In the genomic region with DNA sequence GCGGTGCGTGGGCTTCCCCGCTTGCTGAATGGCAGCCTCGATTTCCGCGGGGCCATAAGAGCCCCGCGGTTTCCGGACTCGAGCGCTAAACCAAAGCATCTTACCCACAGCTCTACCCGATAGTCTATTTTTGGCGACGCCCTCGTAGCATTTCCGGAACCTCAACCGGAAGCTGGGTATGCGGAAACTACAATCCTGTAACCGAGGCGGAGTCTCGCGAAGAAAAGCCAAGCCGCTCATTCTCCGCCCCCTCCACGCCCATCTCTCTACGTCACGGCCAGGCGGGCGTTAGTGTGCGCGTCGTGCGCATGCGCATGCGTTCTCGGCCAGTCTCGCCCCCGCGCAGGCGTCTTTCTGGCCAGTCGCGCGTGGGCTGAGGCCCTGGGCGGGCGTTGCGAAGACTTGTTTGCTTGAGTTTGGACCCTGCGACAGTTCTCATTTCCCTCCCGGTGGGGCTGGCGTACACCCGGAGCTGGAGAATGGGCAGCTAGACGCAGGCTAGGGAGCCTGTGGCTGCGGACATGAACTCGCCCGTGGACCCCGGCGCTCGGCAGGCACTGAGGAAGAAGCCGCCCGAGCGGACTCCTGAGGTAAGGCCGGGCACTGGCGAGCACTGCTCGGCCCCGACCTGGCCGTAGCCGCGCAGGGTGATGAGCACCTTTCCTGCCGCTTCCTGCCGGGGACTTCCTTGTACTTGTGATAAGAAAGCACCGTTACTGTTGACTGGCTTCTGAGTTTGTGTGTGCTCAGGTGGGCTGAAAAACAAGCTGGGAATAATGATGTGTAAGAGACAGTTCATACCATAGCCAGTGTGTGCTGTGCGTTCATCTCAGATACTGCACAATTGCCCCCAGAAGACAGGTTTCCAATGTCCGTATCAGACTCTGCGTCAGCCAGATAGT, we compare ENCODE assay signal across 8 mouse cellular contexts. TPM values are rescaled to one million over a fixed set of nuclear protein-coding genes. Genes with fewer than 3 reads are reported as not detected.
DNase-seq lines count a peak whose midpoint lies in the region; ATAC-seq lines count a peak whose summit lies in the region.

A gene (plus strand): TSS at position 319 of the 902 bp plus-strand sequence.

- peak; percentile 98 to 99 for DNase-seq in adrenal gland, adult 18-20 months (ENCODE audit: low spot score in 2 of 2)
- peak; percentile 98 for DNase-seq in embryo, embryonic 11 days
- peak; percentile 99 for DNase-seq in gastrocnemius, postnatal 25 days
- DNase-seq in intestine, embryonic 14.5 days (ENCODE audit: low spot score): peak; percentile 100
- DNase-seq in left cerebral cortex, postnatal 14 days (ENCODE audit: low spot score in 2 of 2): peak; percentile 98 to 99
- DNase-seq in mesoderm, embryonic 11.5 days (ENCODE audit: low read depth, low spot score): peak; percentile 99
- peak; percentile 97 to 98 for DNase-seq in right cerebral cortex, postnatal 36 days (ENCODE audit: low spot score in 2 of 2)
- DNase-seq in yolk sac, embryonic 10.5 days (ENCODE audit: low spot score): peak; percentile 99

- H3K36me3 ChIP-seq in intestine, embryonic 14.5 days (ENCODE audit: control insufficient read depth, insufficient read depth, low read length): no peaks in the 10 kb centered on the region

- intact Hi-C loops in left cerebral cortex, postnatal 14 days (cut with DNase I): loop anchor here (5.0 to 10.0 kb wide), 2 partner anchors 85 to 158 kb away; a partner anchor contains a TSS

- peak within 1 kb of the TSS; percentile 76 for H3K9ac ChIP-seq in intestine, embryonic 14.5 days (ENCODE audit: low read length)

- peaks cover 18% of the 10 kb centered on the region; the same call in 1 of the 2 replicates for H3K4me1 ChIP-seq in intestine, embryonic 14.5 days (replicated peaks; ENCODE audit: control insufficient read depth, insufficient read depth, low read length)

- under 1% methylated on average over 73 of the region's 73 CpGs for WGBS in intestine, embryonic 14.5 days

- H3K4me2 ChIP-seq in intestine, embryonic 14.5 days (ENCODE audit: low read length): peak within 1 kb of the TSS; percentile 88

- H3K27me3 ChIP-seq in intestine, embryonic 14.5 days (replicated peaks; ENCODE audit: control insufficient read depth, insufficient read depth, low read length): no peaks in the 10 kb centered on the region

- H3K4me3 ChIP-seq in intestine, embryonic 14.5 days (ENCODE audit: low read depth, low read length): peak within 1 kb of the TSS; percentile 63

- peak within 1 kb of the TSS; percentile 95 for H3K27ac ChIP-seq in intestine, embryonic 14.5 days (ENCODE audit: low read depth)

- H3K9me3 ChIP-seq in intestine, embryonic 14.5 days (ENCODE audit: control insufficient read depth, low read length): no peaks in the 10 kb centered on the region

- ATAC-seq in intestine, embryonic 14.5 days (replicated peaks; ENCODE audit: low FRiP score, low TSS enrichment, low read depth): peak; percentile 96

RNA-seq across cellular contexts. Expression of the gene that starts here (rescaled TPM):
- total RNA-seq in adrenal gland, adult 18-20 months (2021): 10 to 100 TPM; 19.6 to 20.6 TPM
- 1 to 10 TPM; 5.5 to 6.8 TPM for total RNA-seq in gastrocnemius, postnatal 25 days (2021)
- 31.4 and 35.0 TPM in 2 replicates for polyA plus RNA-seq in intestine, embryonic 14.5 days (2014; fragmentation: Nextera tagmentation; extraction: Ambion mirVana)
- total RNA-seq in left cerebral cortex, postnatal 14 days (2021): 10 to 100 TPM; 28.2 to 29.4 TPM

Comparison
In these comparisons a context has a peak if more than half of its experiments do, and no peak if none do; other contexts are left out.
1. Peak in every context shown above with its lines: DNase-seq, ATAC-seq, H3K4me3 ChIP-seq and H3K27ac ChIP-seq.